Mouse (Mus musculus) small intestine, adult 2 months (tissue): ENCODE data around the gene Acyp1. TPM values are rescaled to one million over a fixed set of nuclear protein-coding genes. Genes with fewer than 3 reads are reported as not detected.

Source experiments
- H3K27ac ChIP-seq: fragments of 200-500 bp; 2 replicates; pipeline ENCODE4 v1.5.1; 2012; ENCODE audit warnings: low read depth, low read length, control low read depth, inconsistent platforms; ENCODE audit not compliant: insufficient read depth
- H3K27me3 ChIP-seq: fragments of 200-500 bp; 2 replicates; pipeline ENCODE4 v1.6.1; 2012; ENCODE audit warnings: mild to moderate bottlenecking, moderate library complexity, low read length, inconsistent platforms; ENCODE audit not compliant: control insufficient read depth, insufficient read depth
- H3K36me3 ChIP-seq: fragments of 200-500 bp; 2 replicates; pipeline ENCODE4 v1.6.1; 2012; ENCODE audit warnings: mild to moderate bottlenecking, low read length, control low read depth, inconsistent platforms; ENCODE audit not compliant: control insufficient read depth, insufficient read depth
- H3K4me1 ChIP-seq: fragments of 200-500 bp; 2 replicates; pipeline ENCODE4 v1.6.1; 2012; ENCODE audit warnings: low read length, inconsistent platforms, mixed read lengths; ENCODE audit not compliant: control insufficient read depth, insufficient read depth, insufficient read length
- H3K4me3 ChIP-seq: fragments of 200-500 bp; 2 replicates; pipeline ENCODE4 v1.5.1; 2012; ENCODE audit warnings: low read depth, mild to moderate bottlenecking, control low read depth, inconsistent platforms, low read length, moderate library complexity
- CTCF ChIP-seq: fragments of 200-500 bp; IDR thresholded peaks from 2 replicates; pipeline ENCODE4 v1.5.1; 2012; ENCODE audit warnings: low read depth, mild to moderate bottlenecking, control low read depth, inconsistent platforms, low read length, moderate library complexity, mixed read lengths; ENCODE audit not compliant: insufficient replicate concordance, insufficient read length; ENCODE audit errors: extremely low read depth
- POLR2A ChIP-seq: fragments of 200-500 bp; IDR thresholded peaks from 2 replicates; pipeline ENCODE4 v1.6.1; 2012; ENCODE audit warnings: low read depth, mild to moderate bottlenecking, control low read depth, inconsistent platforms, low read length, moderate library complexity
- WGBS: fragments of 180-500 bp; shearing (Covaris S2); methylation state at CpG from one replicate; pipeline ENCODE4 v1.1.7; 2018; 5-methylcytosine and 5-hydroxymethylcytosine counted together
- polyA plus RNA-seq: library from polyadenylated mRNA; depleted of rRNA; stranded (reverse); fragments of >200 nt; gene quantifications from 2 replicates; pipeline ENCODE4 v1.2.3, GENCODE M21; 2012; rRNA removed

The Acyp1 gene
- polyA plus RNA-seq, 1 experiment, result 0.90 TPM

- no peaks in the 10 kb centered on the region for H3K27me3 ChIP-seq
- H3K27ac ChIP-seq, result no peak overlapping the region
- no peak for TF ChIP-seq CTCF
- no peak for TF ChIP-seq POLR2A
- peaks cover 24% of the 10 kb centered on the region for H3K36me3 ChIP-seq
- 74% methylated on average over 15 of the region's 15 CpGs for WGBS
- H3K4me3 ChIP-seq, result no peak overlapping the region
- H3K4me1 ChIP-seq, result no peaks in the 10 kb centered on the region
Observed at GRCm38 (mm10) chr12:85227876-85228599, 60.2 kb downstream of the Acyp1 start.

- Histone ChIP-seq H3K4me1 (no peaks in the 10 kb centered on the region), H3K4me3 (no peak overlapping the region), H3K27me3 (no peaks in the 10 kb centered on the region), H3K27ac (no peak overlapping the region), H3K36me3 (peaks cover 32% of the 10 kb centered on the region)
- WGBS, result 78% methylated on average over 7 of the region's 7 CpGs
- TF ChIP-seq POLR2A (no peak), CTCF (no peak)
Observed at GRCm38 (mm10) chr12:85227227-85227626, 61.0 kb downstream of the Acyp1 start.

Other genes starting within 250 kb of the Acyp1 start
- 0.42 and 1.3 TPM in 2 replicates for gene Prox2, start 177.7 kb downstream of the Acyp1 start, polyA plus RNA-seq
- 74.2 and 125 TPM in 2 replicates for gene Dlst, start 177.6 kb downstream of the Acyp1 start, polyA plus RNA-seq
- 0.25 and 0.68 TPM in 2 replicates for gene Rps6kl1, start 137.2 kb downstream of the Acyp1 start, polyA plus RNA-seq
- 0.48 and 0.90 TPM in 2 replicates for gene Pgf, start 110.6 kb downstream of the Acyp1 start, polyA plus RNA-seq
- 58.8 and 103 TPM in 2 replicates for gene Eif2b2, start 69.0 kb downstream of the Acyp1 start, polyA plus RNA-seq
- 0.72 and 0.99 TPM in 2 replicates for gene Mlh3, start 17.8 kb downstream of the Acyp1 start, polyA plus RNA-seq
- gene Zc2hc1c, start 153 bp upstream of the Acyp1 start, polyA plus RNA-seq, result 0.05 and 0.06 TPM in 2 replicates
- 7.4 and 11.1 TPM in 2 replicates for gene Nek9, start 50.9 kb upstream of the Acyp1 start, polyA plus RNA-seq
- 140 and 226 TPM in 2 replicates for gene Tmed10, start 86.4 kb upstream of the Acyp1 start, polyA plus RNA-seq
- 103 and 283 TPM in 2 replicates for gene Fos, start 185.5 kb upstream of the Acyp1 start, polyA plus RNA-seq